Mouse (Mus musculus) B cell, adult (primary cell): ENCODE results near the gene Prss42. TPM values are rescaled to one million over a fixed set of nuclear protein-coding genes. Genes with fewer than 3 reads are reported as not detected.

Experiments
- total RNA-seq: library from RNA; stranded (reverse); gene quantifications from 4 replicates; pipeline ENCODE4 v1.2.4, GENCODE M21; 2023; ENCODE audit not compliant: inconsistent age

The Prss42 gene
- not detected in 4 replicates for total RNA-seq

GRCm38 (mm10) chr9:110797866-110798265 lies at the start of gene Prss42:
Gene Prss42 (plus strand): TSS chr9:110798166.

GRCm38 (mm10) chr9:110813789-110814188 lies 15.8 kb downstream of the Prss42 start, which contains the start of gene Prss44:
Gene Prss44 (plus strand): TSS chr9:110813994.

GRCm38 (mm10) chr9:110826390-110826789 lies 28.4 kb downstream of the Prss42 start, which contains the start of gene Prss43:
Gene Prss43 (plus strand): TSS chr9:110826690.

GRCm38 (mm10) chr9:110834411-110834810 lies 36.4 kb downstream of the Prss42 start, which contains the start of gene Prss45:
Gene Prss45 (plus strand): TSS chr9:110834588.

GRCm38 (mm10) chr9:110844206-110844605 lies 46.2 kb downstream of the Prss42 start, which contains the start of gene Prss46:
Gene Prss46 (plus strand): TSS chr9:110844506.

Other genes with a start within 250 kb of the Prss42 start
- gene Nradd, start 173.7 kb upstream of the Prss42 start, total RNA-seq: 1.1 to 3.8 TPM (median 1.8 TPM) in 4 replicates
- gene Nbeal2, start 144.0 kb upstream of the Prss42 start, total RNA-seq: 35.1 to 39.2 TPM (median 37.6 TPM) in 4 replicates
- gene Ccdc12, start 141.7 kb upstream of the Prss42 start, total RNA-seq: 86.7 to 110 TPM (median 103 TPM) in 4 replicates
- not detected in 4 replicates for gene Myl3, start 56.3 kb upstream of the Prss42 start, total RNA-seq
- not detected in 4 replicates for gene Pth1r, start 51.0 kb upstream of the Prss42 start, total RNA-seq
- gene Prss44, start 15.8 kb downstream of the Prss42 start, total RNA-seq: not detected in 4 replicates
- not detected in 4 replicates for gene Prss43, start 28.5 kb downstream of the Prss42 start, total RNA-seq
- not detected in 4 replicates for gene Prss45, start 36.4 kb downstream of the Prss42 start, total RNA-seq
- gene Prss46, start 46.3 kb downstream of the Prss42 start, total RNA-seq: not detected in 4 replicates
- gene Prss50, start 59.8 kb downstream of the Prss42 start, total RNA-seq: not detected in 4 replicates
- 0.22 to 2.5 TPM in 2 of 4 replicates, not detected in the others for gene Als2cl, start 81.7 kb downstream of the Prss42 start, total RNA-seq
- gene Tmie, start 81.9 kb downstream of the Prss42 start, total RNA-seq: not detected in 4 replicates
- gene Fam240a, start 118.7 kb downstream of the Prss42 start, total RNA-seq: not detected in 4 replicates
- gene Tdgf1, start 148.0 kb downstream of the Prss42 start, total RNA-seq: not detected in 4 replicates
- gene Lrrc2, start 153.4 kb downstream of the Prss42 start, total RNA-seq: not detected in 4 replicates
- gene Rtp3, start 192.4 kb downstream of the Prss42 start, total RNA-seq: not detected in 4 replicates
- gene Ltf, start 221.1 kb downstream of the Prss42 start, total RNA-seq: 2.0 to 3.6 TPM (median 2.6 TPM) in 4 replicates